Comparison of ENCODE assay signal across 8 mouse cellular contexts in the genomic region with DNA sequence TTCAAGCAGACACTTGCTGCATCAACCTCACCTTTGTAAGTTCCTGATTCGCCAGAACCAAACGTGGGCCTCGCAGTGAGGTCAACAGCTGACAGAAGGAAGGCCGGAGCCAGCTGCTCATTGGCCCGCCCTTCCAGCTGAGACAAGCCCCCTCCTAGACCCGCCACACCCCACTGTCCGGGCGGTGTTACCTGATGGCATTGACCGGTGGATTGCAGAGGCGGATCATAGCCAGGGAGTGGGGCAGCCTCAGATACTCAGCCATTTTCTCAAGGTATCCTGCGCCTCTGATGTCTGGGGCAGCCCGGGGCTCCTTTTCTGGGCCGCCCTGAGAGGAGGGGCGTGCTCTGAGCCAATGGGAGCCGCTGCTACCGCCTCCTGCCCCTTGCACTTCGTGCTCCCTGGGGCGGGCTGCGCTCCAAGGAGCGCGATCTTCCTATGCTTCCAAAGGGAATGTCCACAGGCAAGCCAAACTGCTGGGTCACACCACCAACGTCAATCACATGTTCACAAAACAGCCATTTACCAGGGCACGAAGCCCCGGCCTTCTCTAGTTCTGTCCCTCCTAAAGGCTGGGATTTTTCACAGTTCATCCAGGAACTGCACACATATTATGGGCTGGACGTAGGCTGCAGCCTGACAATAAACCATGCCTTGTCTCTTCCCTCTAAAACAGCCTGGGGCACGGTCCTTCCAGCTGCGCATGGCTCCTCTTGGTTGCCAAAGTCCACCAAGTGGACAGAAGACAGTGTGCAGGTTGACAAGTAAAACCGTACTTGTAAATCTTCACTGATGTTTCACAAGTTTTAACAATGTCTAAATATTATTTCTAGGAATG. TPM values are rescaled to one million over a fixed set of nuclear protein-coding genes. Genes with fewer than 3 reads are reported as not detected.
A peak's percentile ranks its signal among the peaks of the same experiment; 100 is the strongest.
DNase-seq lines count a peak whose midpoint lies in the region; ATAC-seq and TF ChIP-seq lines count a peak whose summit lies in the region.

TSS of gene Ehhadh (minus strand) at position 292 of the 838 bp plus-strand sequence.

- peak within 1 kb of the TSS; percentile 68 for H3K9ac ChIP-seq in embryonic facial prominence, embryonic 14.5 days (ENCODE audit: low read depth, low read length)
- H3K9ac ChIP-seq in liver, adult 2 months (ENCODE audit: low read depth, low read length), result peak within 1 kb of the TSS; percentile 62
- H3K9ac ChIP-seq in midbrain, postnatal 0 days (replicated peaks; ENCODE audit: low read length, poor library complexity, severe bottlenecking), result peak within 1 kb of the TSS; percentile 64

- H3K4me1 ChIP-seq in embryonic facial prominence, embryonic 14.5 days (ENCODE audit: control insufficient read depth, insufficient read depth, low read length), result no peaks in the 10 kb centered on the region
- peaks cover 10% of the 10 kb centered on the region for H3K4me1 ChIP-seq in kidney, adult 2 months (ENCODE audit: control insufficient read depth, insufficient read depth, low read length)
- H3K4me1 ChIP-seq in liver, adult 2 months (ENCODE audit: control insufficient read depth, insufficient read depth, low read length), result peaks cover 23% of the 10 kb centered on the region
- H3K4me1 ChIP-seq in midbrain, postnatal 0 days (ENCODE audit: insufficient read depth, low read length), result no peaks in the 10 kb centered on the region

- H3K27me3 ChIP-seq in embryonic facial prominence, embryonic 14.5 days (replicated peaks; ENCODE audit: control insufficient read depth, insufficient read depth, low read length), result no peaks in the 10 kb centered on the region
- no peaks in the 10 kb centered on the region for H3K27me3 ChIP-seq in kidney, adult 2 months (replicated peaks; ENCODE audit: control insufficient read depth, insufficient read depth, low read length)
- H3K27me3 ChIP-seq in liver, adult 2 months (ENCODE audit: control insufficient read depth, insufficient read depth, low read length), result no peaks in the 10 kb centered on the region
- H3K27me3 ChIP-seq in midbrain, postnatal 0 days (ENCODE audit: insufficient read depth, low read length), result no peaks in the 10 kb centered on the region

- peak; percentile 90 for TF ChIP-seq POLR2A in kidney, adult 2 months (IDR thresholded peaks at IDR 0.05; ENCODE audit: low read depth, low read length)
- peak; percentile 88; the same call in 1 of the 2 replicates for TF ChIP-seq POLR2A in liver, adult 2 months (IDR thresholded peaks at IDR 0.05; ENCODE audit: extremely low read depth, insufficient read depth, low read length)

- peak; percentile 62 to 64 for DNase-seq in urinary bladder, adult 18-20 months (ENCODE audit: low spot score in 2 of 2)
- DNase-seq in urinary bladder, postnatal 10 days (ENCODE audit: low spot score), result no peak
- peak; percentile 70 for DNase-seq in embryonic facial prominence, embryonic 14.5 days (ENCODE audit: low spot score)
- DNase-seq in heart, adult 8-10 months (ENCODE audit: low spot score), result peak; percentile 75
- DNase-seq in kidney, adult 2 months, result peak; percentile 95
- peak; percentile 95 for DNase-seq in liver, adult 2 months (ENCODE audit: extremely low read depth, low read depth, low spot score)
- peak; percentile 61 for DNase-seq in midbrain, postnatal 0 days (ENCODE audit: low spot score)
- peak; percentile 54 to 72 for DNase-seq in spleen, postnatal 4 days (ENCODE audit: low spot score in 2 of 2)

- WGBS in embryonic facial prominence, embryonic 14.5 days, result 8% methylated on average over 25 of the region's 28 CpGs
- WGBS in kidney, adult 2 months, result 6% methylated on average over 28 of the region's 28 CpGs
- 2% methylated on average over 28 of the region's 28 CpGs for WGBS in liver, adult 2 months
- 7% methylated on average over 28 of the region's 28 CpGs for WGBS in midbrain, postnatal 0 days

- no peak for TF ChIP-seq CTCF in kidney, adult 2 months (conservative IDR thresholded peaks at IDR 0.05; ENCODE audit: insufficient read depth, insufficient read length, low read depth, low read length)
- peak; percentile 18; the same call in 1 of the 2 replicates for TF ChIP-seq CTCF in liver, adult 2 months (IDR thresholded peaks at IDR 0.05; ENCODE audit: low read depth, low read length)
- peak; percentile 23; the same call in 1 of the 2 replicates for TF ChIP-seq CTCF in midbrain, postnatal 0 days (IDR thresholded peaks at IDR 0.05)

- no peaks in the 10 kb centered on the region for H3K36me3 ChIP-seq in embryonic facial prominence, embryonic 14.5 days (ENCODE audit: control insufficient read depth, insufficient read depth, low read length)
- no peaks in the 10 kb centered on the region for H3K36me3 ChIP-seq in kidney, adult 2 months (ENCODE audit: control insufficient read depth, insufficient read depth, low read length)
- no peaks in the 10 kb centered on the region for H3K36me3 ChIP-seq in liver, adult 2 months (ENCODE audit: control insufficient read depth, insufficient read depth, low read length)
- no peaks in the 10 kb centered on the region for H3K36me3 ChIP-seq in midbrain, postnatal 0 days (ENCODE audit: insufficient read depth, low read length)

- no peaks in the 10 kb centered on the region for H3K9me3 ChIP-seq in embryonic facial prominence, embryonic 14.5 days (ENCODE audit: control insufficient read depth, low read length)
- H3K9me3 ChIP-seq in midbrain, postnatal 0 days (ENCODE audit: low read length), result no peaks in the 10 kb centered on the region

- peak within 1 kb of the TSS; percentile 81 for H3K4me2 ChIP-seq in embryonic facial prominence, embryonic 14.5 days (ENCODE audit: low read depth, low read length)
- H3K4me2 ChIP-seq in midbrain, postnatal 0 days (ENCODE audit: low read depth, low read length, poor library complexity, severe bottlenecking), result peak within 1 kb of the TSS; percentile 75

- H3K79me2 ChIP-seq in liver, adult 2 months (ENCODE audit: control insufficient read depth, insufficient read depth, low read length), result no peaks in the 10 kb centered on the region

- peak within 1 kb of the TSS; percentile 50 for H3K4me3 ChIP-seq in embryonic facial prominence, embryonic 14.5 days (ENCODE audit: low read depth, low read length)
- peak within 1 kb of the TSS; percentile 78 for H3K4me3 ChIP-seq in kidney, adult 2 months (ENCODE audit: insufficient read depth, low read depth, low read length)
- peak within 1 kb of the TSS; percentile 64 for H3K4me3 ChIP-seq in liver, adult 2 months (ENCODE audit: insufficient read depth, low read depth, low read length)
- H3K4me3 ChIP-seq in midbrain, postnatal 0 days (ENCODE audit: low read depth, low read length), result peak within 1 kb of the TSS; percentile 44

- ATAC-seq in embryonic facial prominence, embryonic 14.5 days (ENCODE audit: low read depth), result peak; percentile 96
- peak; percentile 92 for ATAC-seq in midbrain, postnatal 0 days (ENCODE audit: low FRiP score)

- no peak within 1 kb of the TSS for H3K27ac ChIP-seq in embryonic facial prominence, embryonic 14.5 days (replicated peaks; ENCODE audit: low read depth, low read length)
- peak within 1 kb of the TSS; percentile 84 for H3K27ac ChIP-seq in kidney, adult 2 months (ENCODE audit: insufficient read depth, low read depth, low read length)
- H3K27ac ChIP-seq in liver, adult 2 months (replicated peaks; ENCODE audit: insufficient read depth, low read depth, low read length), result peak within 1 kb of the TSS; percentile 86
- peak within 1 kb of the TSS; percentile 62 for H3K27ac ChIP-seq in midbrain, postnatal 0 days (ENCODE audit: low read depth, low read length)

RNA-seq across cellular contexts. Expression of gene Ehhadh, which starts in this region (rescaled TPM):
- polyA plus RNA-seq in embryonic facial prominence, embryonic 14.5 days (2014; fragmentation: Nextera tagmentation; extraction: Ambion mirVana), result 2.2 and 2.5 TPM in 2 replicates
- 10 to 100 TPM; 10.8 to 17.3 (median 14.3) TPM for total RNA-seq in heart, adult 8-10 months (2022)
- polyA plus RNA-seq in kidney, adult 2 months (2012; rRNA removed), result 224 and 248 TPM in 2 replicates
- total RNA-seq in liver, adult 2 months (2014; rRNA removed), result 263 and 266 TPM in 2 replicates
- 168 and 174 TPM in 2 replicates for polyA plus RNA-seq in liver, adult 2 months (2012; rRNA removed)
- total RNA-seq in midbrain, postnatal 0 days (2014; rRNA removed), result 2.1 and 3.3 TPM in 2 replicates
- polyA plus RNA-seq in midbrain, postnatal 0 days (2015; fragmentation: Nextera tagmentation; extraction: Ambion mirVana), result 1.7 and 2.3 TPM in 2 replicates

Comparison
In these comparisons a context has a peak if more than half of its experiments do, and no peak if none do; other contexts are left out.
1. RNA of gene Ehhadh (total RNA-seq): 263 to 266 TPM in liver, adult 2 months; 10.8 to 17.3 TPM in heart, adult 8-10 months and 2.1 to 3.3 TPM in midbrain, postnatal 0 days; every median in the first group is over 10 times any median in the second.
2. RNA of gene Ehhadh (polyA plus RNA-seq): 224 to 248 TPM in kidney, adult 2 months and 168 to 174 TPM in liver, adult 2 months; 2.2 to 2.5 TPM in embryonic facial prominence, embryonic 14.5 days and 1.7 to 2.3 TPM in midbrain, postnatal 0 days; every median in the first group is over 10 times any median in the second.
3. Peak in every context shown above with its lines, with median percentiles within 50 percentile points of each other: H3K4me3 ChIP-seq and H3K9ac ChIP-seq.